Mouse (Mus musculus) gastrocnemius, postnatal 14 days (tissue): ENCODE results near the gene Rab31. TPM values are rescaled to one million over a fixed set of nuclear protein-coding genes. Genes with fewer than 3 reads are reported as not detected.

ENCODE experiments used
- DNase-seq: peaks from one replicate; pipeline ENCODE4 v3.0.0; 2021; ENCODE audit warnings: mixed read lengths
- intact Hi-C: fragments of 180-260 bp; cut with DNase I; formaldehyde crosslinking; loops from one replicate; pipeline ENCODE4 v1.15.1; 2025; ENCODE audit warnings: low total_unique reads
- total RNA-seq, 2 experiments: library from RNA; stranded (reverse); gene quantifications; 2 replicates each; pipeline ENCODE4 v1.2.3; 2021

Gene Rab31
- total RNA-seq, 2 experiments from 2014 or later: 14.1 to 15.4 TPM

DNA sequence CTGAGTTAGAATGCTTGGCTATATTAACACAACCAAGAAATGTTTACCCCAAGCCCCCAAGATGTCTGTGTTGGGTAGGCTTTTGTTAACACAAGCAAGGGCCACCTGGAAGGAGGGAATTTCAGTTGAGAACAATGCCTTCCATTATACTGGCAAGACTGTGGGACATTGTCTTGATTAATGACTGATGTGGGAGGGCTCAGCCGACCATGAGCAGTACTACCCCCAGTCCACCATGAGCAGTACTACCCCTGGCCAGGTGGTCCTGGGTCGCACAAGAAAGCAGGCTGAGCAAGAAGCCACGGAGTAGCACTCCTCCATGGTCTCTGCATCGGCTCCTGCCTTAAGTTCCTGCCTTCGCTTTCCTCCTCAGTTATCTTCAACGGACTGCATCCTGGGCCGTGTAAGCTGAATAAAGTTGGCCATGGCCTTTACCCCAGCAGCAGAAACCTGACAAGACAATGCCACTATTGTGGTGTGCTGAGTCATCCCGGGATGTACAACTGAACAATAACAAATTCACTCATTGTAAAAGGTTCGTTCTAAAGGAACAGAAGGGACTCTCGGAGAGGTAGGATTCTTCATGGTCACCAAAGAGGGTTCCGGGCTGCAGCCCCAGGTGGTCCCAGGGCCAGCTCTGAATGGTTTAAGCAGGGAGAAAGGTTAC, 28.8 kb downstream of the Rab31 start:
- no peak for DNase-seq
- intact Hi-C loops: no loop called here

DNA sequence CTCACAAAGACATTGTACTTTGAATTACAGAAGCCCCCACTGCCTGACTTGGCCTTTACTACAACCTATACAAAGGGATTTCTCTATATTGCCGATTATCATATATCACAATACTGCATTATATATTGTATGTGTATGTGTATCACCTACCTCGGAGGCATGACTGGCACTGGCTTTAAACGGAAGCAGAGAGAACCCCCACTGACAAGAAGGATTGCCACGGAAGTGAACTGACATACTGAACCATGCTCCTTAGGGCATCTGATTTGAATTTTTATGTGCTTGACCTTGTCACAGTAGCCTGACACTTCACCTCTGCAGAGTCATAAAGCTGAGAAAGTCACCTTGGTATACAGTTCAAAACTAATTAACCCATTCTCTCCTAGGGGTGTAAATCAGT, 29.6 kb downstream of the Rab31 start:
- intact Hi-C loops: no loop called here
- no peak for DNase-seq

DNA sequence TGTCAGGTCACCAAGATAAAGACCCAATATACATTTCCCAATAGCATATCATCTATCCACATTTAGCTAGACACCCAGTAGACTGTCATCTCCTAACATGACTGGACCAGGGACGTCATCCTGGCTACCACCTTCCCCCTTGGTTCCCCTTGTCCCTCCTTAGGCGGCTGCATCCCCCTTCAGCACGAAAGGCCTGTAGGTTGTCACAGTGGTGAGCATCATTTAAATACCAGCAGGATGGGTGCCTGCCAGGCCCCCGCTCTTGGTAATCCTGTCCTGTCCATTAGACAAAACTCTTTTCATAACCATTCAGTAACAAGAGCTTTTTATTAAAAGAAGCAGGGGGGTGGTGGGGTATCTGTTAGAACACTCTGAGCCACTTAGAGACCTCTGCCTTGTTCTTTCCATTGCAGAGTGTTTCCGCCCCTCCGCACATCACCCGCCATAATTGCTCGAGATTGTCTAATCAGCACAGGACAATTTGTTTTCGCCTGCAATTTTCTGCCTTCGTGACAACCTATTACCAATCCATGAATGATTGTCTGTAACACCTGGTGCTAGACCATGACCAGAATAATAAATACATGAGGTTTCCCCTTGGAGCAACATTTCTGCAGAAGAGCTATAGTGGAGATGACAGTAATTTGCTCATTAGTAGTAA, 30.2 kb downstream of the Rab31 start:
- DNase-seq: no peak
- intact Hi-C loops: no loop called here

DNA sequence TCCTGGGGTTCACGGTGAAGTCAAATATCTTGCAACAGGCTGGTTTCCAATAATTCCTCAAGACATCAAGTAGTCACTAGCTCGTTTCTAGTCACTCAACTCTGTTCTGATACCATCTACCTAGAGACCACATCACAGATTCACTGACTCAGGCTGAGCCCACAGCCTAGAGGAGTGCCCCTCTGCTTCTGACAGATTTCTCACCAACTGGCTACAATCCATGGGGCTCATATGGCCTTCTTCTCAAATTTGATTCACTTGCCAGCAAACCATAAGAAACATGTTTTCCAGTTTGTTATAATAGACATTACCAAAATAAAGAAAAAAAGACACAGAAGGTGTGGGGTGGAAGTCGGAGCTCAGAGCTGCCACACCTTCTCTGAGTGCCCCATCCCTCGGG, 31.0 kb downstream of the Rab31 start:
- no peak for DNase-seq
- intact Hi-C loops: no loop called here

DNA sequence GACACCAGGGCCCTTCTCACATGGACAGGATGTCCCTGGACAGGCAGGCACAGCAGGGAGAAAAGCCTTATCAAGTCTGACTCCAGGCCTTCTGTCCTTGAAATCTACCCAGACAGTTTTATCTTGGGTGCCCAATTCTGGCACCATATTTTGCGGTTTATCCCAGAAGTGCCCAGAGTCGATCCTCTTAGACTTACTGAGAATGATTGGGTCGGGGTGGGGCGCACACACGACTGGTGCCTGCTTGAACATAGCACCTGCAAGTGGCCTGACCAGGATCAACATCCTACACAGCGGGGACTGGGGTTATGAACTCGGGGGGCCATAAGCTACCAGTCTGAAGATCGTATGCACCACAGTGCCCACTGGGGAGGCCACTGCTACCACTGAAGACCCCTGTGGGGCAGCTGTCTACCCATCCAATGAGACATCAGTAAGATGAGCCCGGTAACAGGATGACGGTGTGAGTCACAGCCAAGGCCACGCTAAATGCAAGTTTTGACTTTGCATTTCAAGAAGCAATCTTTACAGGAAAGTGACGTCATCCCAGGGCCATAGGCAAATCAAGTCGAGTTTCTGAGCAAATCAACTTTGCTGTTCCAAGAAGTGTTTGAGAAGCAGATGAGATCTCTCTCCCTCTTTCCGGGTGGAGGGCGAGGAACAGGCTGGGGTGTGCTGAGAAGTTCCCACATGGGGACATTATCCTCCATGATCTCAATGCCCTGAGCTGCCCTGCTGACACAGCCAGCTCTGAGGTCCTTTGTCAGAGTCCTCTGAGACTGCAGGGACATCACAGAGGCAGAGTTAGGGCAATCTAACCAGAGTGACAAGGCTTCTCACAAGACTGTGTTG, 32.5 kb downstream of the Rab31 start:
- no peak for DNase-seq
- intact Hi-C loops: no loop called here

DNA sequence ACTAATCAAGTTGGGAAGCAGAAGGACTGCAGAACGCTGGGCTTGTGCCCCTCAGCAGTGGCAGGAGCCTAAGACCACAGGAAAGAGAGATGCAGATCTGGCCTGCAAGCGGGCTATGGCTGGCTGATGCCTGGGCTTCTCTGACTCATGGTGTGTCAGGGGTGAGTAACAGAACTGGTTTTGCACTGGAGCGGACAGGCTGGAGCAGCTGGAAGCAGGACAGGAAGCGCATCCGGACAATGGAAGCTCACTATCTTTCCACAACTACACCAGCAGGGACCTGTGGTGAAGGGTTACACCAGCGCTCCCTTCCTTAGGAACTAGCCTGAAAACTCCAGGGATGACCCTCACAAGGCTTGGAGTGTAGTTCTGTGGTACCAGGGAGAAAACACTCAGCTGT, 34.9 kb downstream of the Rab31 start:
- intact Hi-C loops: no loop called here
- peak; percentile 28 for DNase-seq

DNA sequence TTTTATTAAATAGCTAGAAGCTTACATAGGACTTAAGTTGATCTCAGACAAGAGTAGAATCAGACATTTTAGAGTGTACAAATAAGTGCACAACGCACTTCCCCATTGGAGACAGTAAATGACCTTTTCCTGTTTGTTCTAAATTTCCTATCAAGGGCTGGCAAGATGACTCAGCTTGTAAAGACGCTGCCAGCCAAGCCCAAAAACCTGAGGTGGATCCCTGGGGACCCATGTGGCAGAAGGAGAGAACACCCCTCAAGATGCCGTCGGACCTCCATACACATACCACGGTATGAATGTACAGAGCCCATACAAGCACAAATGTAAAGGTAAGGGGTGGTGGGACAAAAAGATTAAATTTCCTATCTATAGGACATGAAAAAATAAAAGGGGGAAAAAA, 35.4 kb downstream of the Rab31 start:
- DNase-seq: no peak
- intact Hi-C loops: no loop called here

DNA sequence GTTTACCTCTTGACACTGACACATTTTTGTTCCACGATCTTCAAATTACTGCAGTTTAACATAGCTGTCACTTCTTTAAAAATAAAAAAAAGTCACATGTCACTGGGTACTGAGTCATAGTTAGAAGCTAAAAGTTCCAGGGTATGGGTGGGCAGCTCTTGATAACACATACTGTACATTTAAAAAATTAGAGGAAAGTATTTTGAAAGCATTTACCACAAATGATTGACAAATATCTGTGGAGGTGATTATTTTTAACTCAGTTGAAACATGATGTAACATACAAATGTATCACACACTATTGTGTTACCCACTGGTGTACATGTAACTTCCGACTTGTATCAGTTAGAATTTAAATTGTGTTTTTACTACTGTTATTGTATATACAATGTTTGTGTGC, 37.5 kb downstream of the Rab31 start:
- intact Hi-C loops: no loop called here
- DNase-seq: no peak

DNA sequence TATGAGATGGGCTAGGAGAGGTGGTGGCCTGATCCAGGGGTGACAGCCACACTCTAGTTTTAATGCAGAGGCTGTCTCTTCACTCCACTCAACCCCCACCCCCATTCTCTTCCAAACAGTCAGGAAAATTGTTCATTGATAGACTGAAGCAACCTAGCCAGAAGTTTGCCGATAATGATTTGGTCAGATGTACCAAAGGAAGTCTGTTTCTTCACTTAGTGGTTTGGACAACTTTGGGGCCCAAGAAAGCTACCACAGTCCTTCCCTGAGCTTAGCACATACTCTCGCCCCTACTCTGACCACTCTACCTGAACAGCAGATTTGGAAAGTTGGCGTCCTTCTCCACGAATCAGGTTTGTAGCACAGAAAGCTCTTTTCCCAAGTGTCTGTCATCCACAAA, 39.9 kb downstream of the Rab31 start:
- no peak for DNase-seq
- intact Hi-C loops: no loop called here

DNA sequence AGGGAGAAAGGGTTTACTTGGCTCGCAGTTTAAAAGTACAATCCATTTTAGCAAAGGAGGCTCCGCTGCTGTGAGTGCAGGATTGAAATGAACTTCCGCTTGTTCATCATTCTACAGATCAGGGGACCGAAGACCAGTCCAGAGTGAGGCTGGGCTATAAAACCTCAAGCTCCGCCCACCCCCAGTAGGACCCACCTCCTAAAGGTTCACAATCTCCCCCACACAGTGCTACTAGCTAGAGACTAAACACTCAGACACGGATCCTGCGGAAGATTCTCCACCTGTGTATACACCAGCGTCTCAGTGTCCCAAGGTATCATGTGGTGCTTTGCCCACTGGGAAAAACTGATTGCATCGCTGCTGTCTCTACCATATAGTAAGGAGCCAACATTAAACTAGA, 40.8 kb downstream of the Rab31 start:
- no peak for DNase-seq
- intact Hi-C loops: no loop called here

DNA sequence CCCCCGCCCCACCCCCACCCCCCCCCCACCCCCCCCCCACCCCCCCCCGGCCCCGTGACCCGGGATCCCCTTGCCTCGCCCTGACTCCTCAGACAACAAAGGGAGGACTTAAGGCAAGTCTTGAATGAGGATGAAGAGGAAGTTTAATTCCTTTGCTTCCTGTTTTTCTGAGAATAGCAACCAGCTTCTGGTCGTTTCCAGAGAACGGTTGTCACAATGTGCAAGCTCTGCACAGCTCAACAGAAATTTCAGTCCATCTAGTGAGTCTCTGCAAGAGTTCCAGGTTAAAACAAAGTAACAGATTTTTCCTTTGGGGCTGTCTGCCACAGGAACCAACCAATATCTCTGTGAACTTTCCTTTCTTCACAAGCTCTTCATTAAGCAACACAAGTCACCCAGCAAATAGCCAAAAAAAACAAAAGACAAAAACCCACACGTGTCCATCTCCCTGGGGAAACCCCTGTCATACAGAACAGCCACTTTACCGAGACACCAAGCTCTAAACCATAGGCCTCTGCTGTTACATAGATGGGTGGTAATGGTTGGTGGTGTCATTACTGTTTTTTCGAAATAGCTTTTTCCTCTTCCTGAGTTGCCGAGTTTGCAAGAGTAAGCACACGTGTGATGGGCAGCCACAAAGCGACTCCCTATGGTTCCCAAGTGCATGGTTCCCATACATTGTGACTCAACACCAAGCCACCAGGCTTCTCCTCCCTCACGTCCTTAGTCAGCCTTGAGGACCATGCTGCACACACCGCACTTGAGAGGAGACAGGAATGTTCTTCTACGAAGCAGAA, 42.4 kb downstream of the Rab31 start:
- intact Hi-C loops: no loop called here
- no peak for DNase-seq

DNA sequence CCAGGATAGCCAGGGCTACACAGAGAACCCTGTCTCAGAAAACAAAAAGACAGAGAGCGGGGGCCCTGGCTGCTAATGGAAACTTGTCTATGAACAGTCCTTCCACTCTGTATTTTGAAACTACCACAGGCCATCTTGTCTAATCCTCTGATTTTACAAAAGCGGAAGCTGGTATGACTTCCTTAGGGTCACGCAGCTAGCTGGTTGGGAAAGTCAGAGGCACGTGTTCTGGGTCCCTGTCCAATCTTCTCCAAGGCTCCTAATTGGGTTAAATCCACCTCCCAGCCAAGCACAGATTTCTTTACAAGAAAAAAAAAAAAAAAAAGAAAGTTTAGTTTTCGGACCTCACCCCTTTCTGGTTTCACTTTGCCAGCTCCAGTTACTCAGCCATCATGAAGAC, 45.8 kb downstream of the Rab31 start:
- DNase-seq: no peak
- intact Hi-C loops: no loop called here

DNA sequence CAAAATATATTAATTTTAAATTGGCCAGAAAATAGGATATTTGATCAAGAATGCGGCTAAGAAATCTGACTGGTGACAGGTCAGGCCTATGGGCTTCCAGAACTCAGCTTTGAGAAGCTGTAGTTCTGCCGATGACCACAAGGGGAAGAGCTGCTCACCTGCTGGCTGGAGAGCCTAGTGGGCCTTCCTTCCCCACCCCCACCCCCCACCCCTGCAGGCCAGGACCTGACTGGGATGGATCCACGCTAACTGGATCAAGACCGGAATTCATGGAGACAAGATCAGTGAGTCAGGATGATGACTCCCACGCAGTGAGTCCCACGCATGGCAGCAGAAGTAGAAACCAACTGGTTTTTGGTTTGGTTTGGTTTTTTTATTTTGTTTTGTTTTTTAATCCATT, 46.3 kb downstream of the Rab31 start:
- intact Hi-C loops: no loop called here
- no peak for DNase-seq

DNA sequence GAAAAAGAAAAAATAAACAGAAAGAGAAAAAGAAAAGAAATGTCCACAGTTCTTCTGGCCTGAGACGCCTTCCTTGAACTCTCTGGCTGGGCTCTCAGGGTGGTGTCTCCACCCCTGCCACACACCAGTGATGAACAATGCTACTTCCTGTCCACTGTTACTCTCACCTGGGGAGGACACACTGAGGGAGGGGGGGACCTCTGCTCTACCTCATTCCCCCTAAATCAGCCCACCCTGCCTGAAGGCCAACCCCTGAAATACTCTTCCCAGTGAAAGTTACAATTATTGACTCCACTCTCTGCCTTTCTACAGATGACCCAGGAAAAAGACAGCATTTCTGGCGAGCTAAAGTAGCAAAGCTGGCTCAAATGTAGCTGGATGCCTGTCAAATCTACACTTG, 46.7 kb downstream of the Rab31 start:
- intact Hi-C loops: no loop called here

DNA sequence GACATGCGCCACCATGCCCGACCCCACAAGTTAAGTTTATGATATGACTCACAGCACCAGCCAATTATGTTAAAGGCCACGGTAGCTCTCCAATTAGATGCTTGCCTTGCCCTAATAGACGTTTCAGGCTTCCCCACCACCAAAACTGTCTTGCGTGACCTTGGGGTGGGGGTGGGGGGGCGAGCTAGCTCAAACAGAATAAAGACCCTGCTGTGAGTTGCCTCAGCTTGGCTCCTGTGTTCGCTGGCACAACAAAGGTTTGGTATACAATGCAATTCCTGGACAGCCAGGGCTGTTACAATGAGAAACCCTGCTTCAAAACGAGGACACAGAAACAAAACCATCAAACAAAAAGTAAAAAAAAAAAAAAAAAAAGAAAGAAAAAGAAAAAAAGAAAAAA, 47.2 kb downstream of the Rab31 start:
- DNase-seq: no peak
- intact Hi-C loops: no loop called here

More for the DNA sequence above, 46.7 kb downstream of the Rab31 start:
- no peak for DNase-seq

DNA sequence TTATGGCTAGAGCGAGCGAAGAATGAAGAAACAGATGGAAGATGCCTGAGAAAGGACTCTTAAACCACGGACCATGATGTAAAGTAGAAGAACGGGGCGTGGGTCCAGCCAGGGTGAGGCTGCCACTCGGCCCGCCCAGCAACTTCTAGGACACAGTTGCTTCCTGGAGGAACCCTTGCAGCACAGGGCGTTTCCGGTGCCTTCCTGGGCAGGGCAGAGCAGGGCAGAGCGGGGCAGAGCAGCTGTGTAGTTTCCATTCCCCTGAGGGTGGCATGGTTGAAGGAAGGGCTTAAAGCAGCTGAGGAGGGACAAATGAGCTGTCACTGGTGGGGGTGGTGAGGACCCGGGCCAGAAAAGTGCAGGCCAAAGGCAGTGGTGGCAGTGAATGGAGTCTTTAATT, 48.3 kb downstream of the Rab31 start:
- peak; percentile 34 for DNase-seq
- intact Hi-C loops: loop anchor here (5.0 kb wide), 1 partner anchor 43 kb away; no protein-coding TSS in a partner anchor

DNA sequence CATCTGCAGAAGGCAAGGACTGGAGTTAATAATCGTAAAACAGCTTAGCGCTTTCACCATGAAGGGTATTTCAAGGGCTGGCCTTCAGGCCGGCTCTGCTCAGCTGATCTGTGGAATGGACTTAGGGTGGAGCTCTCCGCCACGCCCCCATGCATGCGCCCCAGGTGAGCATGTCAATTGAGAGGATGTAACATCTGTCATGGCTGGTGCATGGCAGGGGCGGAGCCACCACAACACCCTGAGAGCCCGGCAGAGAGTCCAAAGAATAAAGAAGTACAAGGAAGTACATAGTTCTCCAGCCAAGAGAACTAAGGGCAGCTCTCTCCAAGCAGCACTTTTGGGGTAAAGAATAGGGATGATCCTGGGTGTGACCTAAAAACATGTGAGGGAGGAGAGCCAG, 48.9 kb downstream of the Rab31 start:
- DNase-seq: no peak
- intact Hi-C loops: loop anchor here (5.0 kb wide), 1 partner anchor 44 kb away; no protein-coding TSS in a partner anchor

DNA sequence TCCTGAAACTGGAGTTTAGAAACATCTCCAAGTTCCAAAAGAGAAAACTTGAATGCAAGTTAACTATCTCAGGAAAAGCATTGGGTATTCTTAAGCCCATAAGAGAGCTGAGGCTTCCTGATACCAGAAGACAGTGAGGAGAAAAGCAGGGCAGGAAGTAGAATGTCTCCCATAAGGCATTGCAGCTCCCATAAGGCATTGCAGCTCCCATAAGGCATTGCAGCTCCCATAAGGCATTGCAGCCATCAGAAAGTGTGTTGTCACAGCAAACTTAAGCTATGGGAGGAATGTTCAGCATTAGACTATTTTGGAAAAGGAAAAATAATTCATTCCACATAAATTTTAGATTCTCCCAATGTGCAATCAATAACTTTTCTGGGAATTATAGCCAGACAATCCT, 51.2 kb downstream of the Rab31 start:
- intact Hi-C loops: loop anchor here (5.0 kb wide), 1 partner anchor 46 kb away; no protein-coding TSS in a partner anchor

DNA sequence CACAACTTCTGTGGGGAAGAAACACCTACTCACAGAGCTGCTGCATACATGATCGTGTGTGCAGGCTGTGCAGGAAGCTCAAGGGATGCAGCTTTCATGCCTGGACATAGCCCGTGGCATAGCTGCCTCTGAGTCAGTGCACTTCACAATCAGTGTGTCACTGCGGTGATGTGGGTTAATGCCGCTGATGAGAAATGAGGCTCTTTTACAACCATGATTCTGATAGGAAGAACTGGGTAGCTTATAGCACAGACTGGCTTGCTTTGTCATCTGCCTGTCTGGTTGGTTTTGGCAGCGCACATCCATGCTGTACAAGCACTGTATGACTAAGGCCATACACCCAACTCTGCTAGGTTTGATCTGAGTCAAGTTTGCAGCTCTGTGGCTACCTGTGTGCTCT, 52.7 kb downstream of the Rab31 start:
- DNase-seq: no peak
- intact Hi-C loops: loop anchor here (5.0 kb wide), 1 partner anchor 47 kb away; no protein-coding TSS in a partner anchor

More for the DNA sequence above, 51.2 kb downstream of the Rab31 start:
- DNase-seq: no peak

DNA sequence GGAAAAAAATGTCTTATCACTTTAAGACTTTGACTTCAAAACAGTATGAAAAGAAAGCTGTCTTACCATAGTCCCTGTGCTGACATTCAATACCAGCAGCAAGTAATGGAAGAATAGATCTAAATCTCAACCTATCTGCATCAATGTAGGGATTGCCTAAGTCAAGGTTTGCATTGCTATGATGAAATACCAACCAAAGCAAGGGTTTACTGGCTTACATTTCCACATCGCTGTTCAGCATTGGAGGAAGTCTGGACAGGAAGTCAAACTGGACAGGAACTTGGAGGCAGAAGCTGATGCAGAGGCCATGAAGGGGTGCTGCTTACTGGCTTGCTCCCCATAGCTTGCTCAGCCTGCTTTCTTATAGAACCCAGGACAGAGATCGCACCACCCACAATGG, 54.0 kb downstream of the Rab31 start:
- DNase-seq: no peak
- intact Hi-C loops: no loop called here
